Mouse (Mus musculus) liver, embryonic 14.5 days (tissue): ENCODE results near the gene Krt18. TPM values are rescaled to one million over a fixed set of nuclear protein-coding genes. Genes with fewer than 3 reads are reported as not detected.

Experiments
- ATAC-seq: fragments of 200-750 bp; cut with Nextera tagmentation; 2 replicates; pipeline ENCODE4 v1.8.0; 2017; ENCODE audit warnings: moderate number of reproducible peaks, mild to moderate bottlenecking, moderate library complexity; ENCODE audit not compliant: insufficient read depth
- DNase-seq, 3 experiments: peaks; one replicate each; pipeline ENCODE4 v3.0.0-alpha.2; 2012 to 2013; ENCODE audit warnings: low read depth in 3 of 3, low spot score in 3 of 3
- H3K27ac ChIP-seq: fragments of 300-500 bp; sonication (generic); 2 replicates; pipeline ENCODE4 v1.5.1; 2014; ENCODE audit warnings: moderate library complexity, mild to moderate bottlenecking, control low read depth, inconsistent platforms
- H3K27me3 ChIP-seq: fragments of 300-500 bp; sonication (generic); 2 replicates; pipeline ENCODE4 v1.6.1; 2014; ENCODE audit warnings: mild to moderate bottlenecking, low read length, moderate library complexity; ENCODE audit not compliant: control insufficient read depth, insufficient read depth
- H3K36me3 ChIP-seq: fragments of 300-500 bp; sonication (generic); replicated peaks from 2 replicates; pipeline ENCODE4 v1.6.1; 2014; ENCODE audit warnings: low read depth; ENCODE audit not compliant: control insufficient read depth, insufficient read depth
- H3K4me1 ChIP-seq, 2 experiments: fragments of 200-500 bp in 1 of 2; fragments of 300-500 bp in 1 of 2; sonication (generic) in 1 of 2; replicated peaks; 2 replicates each; pipeline ENCODE4 v1.6.1; 2012 to 2014; ENCODE audit warnings: antibody characterized with exemption in 1 of 2, inconsistent platforms in 1 of 2, low read length in 1 of 2; ENCODE audit not compliant: control insufficient read depth in 2 of 2, insufficient read depth in 2 of 2
- H3K4me2 ChIP-seq: fragments of 300-500 bp; sonication (generic); 2 replicates; pipeline ENCODE4 v1.6.1; 2014; ENCODE audit warnings: low read depth, mild to moderate bottlenecking, control low read depth, moderate library complexity
- H3K4me3 ChIP-seq, 2 experiments: fragments of 200-500 bp in 1 of 2; fragments of 300-500 bp in 1 of 2; sonication (generic) in 1 of 2; 2 replicates each; pipeline ENCODE4 v1.5.1; 2012 to 2014; ENCODE audit warnings: low read depth in 2 of 2, low read length in 2 of 2, mild to moderate bottlenecking in 2 of 2, control low read depth in 1 of 2, inconsistent platforms in 1 of 2, moderate library complexity in 1 of 2; ENCODE audit not compliant: insufficient read depth in 1 of 2
- H3K9ac ChIP-seq: fragments of 300-500 bp; sonication (generic); replicated peaks from 2 replicates; pipeline ENCODE4 v1.6.1; 2014; ENCODE audit warnings: mild to moderate bottlenecking, control low read depth, moderate library complexity
- H3K9me3 ChIP-seq: fragments of 300-500 bp; sonication (generic); 2 replicates; pipeline ENCODE4 v1.6.1; 2016; ENCODE audit warnings: low read length, mixed read lengths; ENCODE audit not compliant: control insufficient read depth
- CTCF ChIP-seq: IDR thresholded peaks from 2 replicates; pipeline ENCODE4 v1.5.1; 2016; ENCODE audit warnings: antibody characterized with exemption, low read depth, control low read depth
- EP300 ChIP-seq: IDR thresholded peaks from 2 replicates; pipeline ENCODE4 v1.6.1; 2016; ENCODE audit warnings: antibody characterized with exemption, low read depth
- WGBS: fragments of 180-500 bp; shearing (Covaris S2); extraction: QIAGEN DNeasy Blood & Tissue Kit; methylation state at CpG from one replicate; pipeline ENCODE4 v1.1.7; 2014; ENCODE audit not compliant: insufficient replicate concordance; 5-methylcytosine and 5-hydroxymethylcytosine counted together
- polyA plus RNA-seq, 2 experiments: library from polyadenylated mRNA; depleted of rRNA in 1 of 2; stranded (reverse) in 1 of 2; unstranded in 1 of 2; fragments of >200 nt; fragmentation: Nextera tagmentation in 1 of 2; extraction: Ambion mirVana in 1 of 2; gene quantifications; 2 replicates each; pipeline versions ENCODE4 v1.2.1 to v1.2.3; 2012 to 2014

The Krt18 gene
- polyA plus RNA-seq, 2 experiments, result 31.5 to 87.6 TPM

- TF ChIP-seq CTCF, result no peak
- TF ChIP-seq EP300, result no peak
Observed at GRCm38 (mm10) chr15:102034121-102035053, 6.4 kb downstream of the Krt18 start.

GRCm38 (mm10) chr15:102040277-102040676 is 12.3 kb downstream of the Krt18 start:
- WGBS, result 46% methylated on average over 4 of the region's 4 CpGs
- H3K9me3 ChIP-seq, result no peaks in the 10 kb centered on the region

More at GRCm38 (mm10) chr15:102034121-102035053, 6.4 kb downstream of the Krt18 start:
- 62% methylated on average over 16 of the region's 16 CpGs for WGBS
- Histone ChIP-seq H3K27ac (no peak overlapping the region), H3K4me3 (no peak overlapping the region), H3K4me1 (no peaks in the 10 kb centered on the region), H3K36me3 (no peaks in the 10 kb centered on the region), H3K4me2 (no peak overlapping the region), H3K9ac (no peak overlapping the region), H3K9me3 (no peaks in the 10 kb centered on the region), H3K27me3 (no peaks in the 10 kb centered on the region)
- ATAC-seq (no peak), DNase-seq (no peak)

GRCm38 (mm10) chr15:102041951-102042350 is 14.0 kb downstream of the Krt18 start:
- WGBS, result 30% methylated on average over 7 of the region's 7 CpGs
- DNase-seq, result no peak
- Histone ChIP-seq H3K27me3 (no peaks in the 10 kb centered on the region), H3K4me1 (no peaks in the 10 kb centered on the region), H3K4me2 (no peak overlapping the region), H3K9me3 (no peaks in the 10 kb centered on the region), H3K36me3 (no peaks in the 10 kb centered on the region), H3K4me3 (no peak overlapping the region), H3K27ac (no peak overlapping the region), H3K9ac (no peak overlapping the region)
- TF ChIP-seq CTCF (no peak), EP300 (no peak)
- no peak for ATAC-seq

More at GRCm38 (mm10) chr15:102040277-102040676, 12.3 kb downstream of the Krt18 start:
- no peak overlapping the region for H3K27ac ChIP-seq
- H3K36me3 ChIP-seq, result no peaks in the 10 kb centered on the region
- no peak for TF ChIP-seq CTCF
- TF ChIP-seq EP300, result no peak
- H3K4me2 ChIP-seq, result no peak overlapping the region
- no peak for DNase-seq
- no peaks in the 10 kb centered on the region for H3K27me3 ChIP-seq
- no peak overlapping the region for H3K4me3 ChIP-seq
- ATAC-seq, result no peak
- H3K9ac ChIP-seq, result no peak overlapping the region
- H3K4me1 ChIP-seq, result no peaks in the 10 kb centered on the region

GRCm38 (mm10) chr15:102044745-102045144 is 16.8 kb downstream of the Krt18 start:
- ATAC-seq (no peak), DNase-seq (no peak)
- WGBS, result 52% methylated on average over 3 of the region's 3 CpGs

GRCm38 (mm10) chr15:102045691-102046090 is 17.7 kb downstream of the Krt18 start:
- Histone ChIP-seq H3K4me1 (no peaks in the 10 kb centered on the region), H3K4me3 (no peak overlapping the region), H3K27ac (no peak overlapping the region), H3K9me3 (no peaks in the 10 kb centered on the region), H3K9ac (no peak overlapping the region), H3K27me3 (no peaks in the 10 kb centered on the region), H3K36me3 (no peaks in the 10 kb centered on the region), H3K4me2 (no peak overlapping the region)
- 56% methylated on average over 10 of the region's 10 CpGs for WGBS
- ATAC-seq (no peak), DNase-seq (no peak)
- TF ChIP-seq CTCF, result no peak

More at GRCm38 (mm10) chr15:102044745-102045144, 16.8 kb downstream of the Krt18 start:
- H3K9ac ChIP-seq, result no peak overlapping the region
- no peak overlapping the region for H3K4me2 ChIP-seq
- H3K27ac ChIP-seq, result no peak overlapping the region
- no peaks in the 10 kb centered on the region for H3K27me3 ChIP-seq
- no peaks in the 10 kb centered on the region for H3K4me1 ChIP-seq
- TF ChIP-seq CTCF, result no peak
- no peak for TF ChIP-seq EP300
- no peaks in the 10 kb centered on the region for H3K36me3 ChIP-seq
- no peaks in the 10 kb centered on the region for H3K9me3 ChIP-seq
- H3K4me3 ChIP-seq, result no peak overlapping the region
